Mouse (Mus musculus) hindbrain, embryonic 12.5 days (tissue): ENCODE measurements around the gene Traip. TPM values are rescaled to one million over a fixed set of nuclear protein-coding genes. Genes with fewer than 3 reads are reported as not detected.
A peak's percentile ranks its signal among the peaks of the same experiment; 100 is the strongest.
"Not testable (repeated sequence)": the region's sequence is repeated elsewhere in the genome, so short reads cannot be mapped to it uniquely, and the experiment has no call there.

ENCODE experiments used
- ATAC-seq: fragments of 200-750 bp; cut with Nextera tagmentation; 2 replicates; pipeline ENCODE4 v1.8.0; 2017; ENCODE audit warnings: moderate TSS enrichment; ENCODE audit not compliant: low FRiP score
- H3K27ac ChIP-seq: fragments of 300-500 bp; sonication (generic); 2 replicates; pipeline ENCODE4 v1.5.1; 2016; ENCODE audit warnings: mild to moderate bottlenecking
- H3K27me3 ChIP-seq: fragments of 300-500 bp; sonication (generic); 2 replicates; pipeline ENCODE4 v1.6.1; 2016; ENCODE audit warnings: mild to moderate bottlenecking
- H3K36me3 ChIP-seq: fragments of 300-500 bp; sonication (generic); 2 replicates; pipeline ENCODE4 v1.6.1; 2016; ENCODE audit warnings: mild to moderate bottlenecking
- H3K4me1 ChIP-seq: fragments of 300-500 bp; sonication (generic); 2 replicates; pipeline ENCODE4 v1.6.1; 2016
- H3K4me2 ChIP-seq: fragments of 300-500 bp; sonication (generic); replicated peaks from 2 replicates; pipeline ENCODE4 v1.6.1; 2016; ENCODE audit warnings: mild to moderate bottlenecking
- H3K4me3 ChIP-seq: fragments of 300-500 bp; sonication (generic); 2 replicates; pipeline ENCODE4 v1.5.1; 2016; ENCODE audit warnings: mild to moderate bottlenecking
- H3K9ac ChIP-seq: fragments of 300-500 bp; sonication (generic); 2 replicates; pipeline ENCODE4 v1.6.1; 2016; ENCODE audit warnings: mild to moderate bottlenecking, moderate library complexity
- H3K9me3 ChIP-seq: fragments of 300-500 bp; sonication (generic); replicated peaks from 2 replicates; pipeline ENCODE4 v1.6.1; 2016; ENCODE audit warnings: mild to moderate bottlenecking
- WGBS: fragments of 180-500 bp; shearing (Covaris S2); methylation state at CpG from one replicate; pipeline ENCODE4 v1.1.7; 2016; 5-methylcytosine and 5-hydroxymethylcytosine counted together
- polyA plus RNA-seq: library from polyadenylated mRNA; unstranded; fragments of >200 nt; fragmentation: Nextera tagmentation; extraction: Ambion mirVana; gene quantifications from 2 replicates; pipeline ENCODE4 v1.2.1, GENCODE M21; 2016

Traip gene
- polyA plus RNA-seq, 1 experiment from 2014 or later, result 17.4 TPM

GRCm38 (mm10) chr9:107995513-107995912, 45.6 kb downstream of the Traip start:
- ATAC-seq, result no peak
- H3K9ac ChIP-seq, result no peak overlapping the region
- H3K36me3 ChIP-seq, result no peaks in the 10 kb centered on the region
- 94% methylated on average over 21 of the region's 21 CpGs for WGBS
- H3K9me3 ChIP-seq, result no peaks in the 10 kb centered on the region
- H3K27ac ChIP-seq, result no peak overlapping the region
- no peaks in the 10 kb centered on the region for H3K27me3 ChIP-seq
- no peaks in the 10 kb centered on the region for H3K4me1 ChIP-seq
- no peak overlapping the region for H3K4me3 ChIP-seq
- H3K4me2 ChIP-seq, result no peak overlapping the region

GRCm38 (mm10) chr9:107996049-107996448, 46.1 kb downstream of the Traip start, which contains the start of gene Gm20662:
Gene Gm20662, plus strand, starts transcription at chr9:107996349.
- Histone ChIP-seq H3K4me1 (no peaks in the 10 kb centered on the region), H3K9ac (no peak within 1 kb of the TSS), H3K4me2 (no peak within 1 kb of the TSS), H3K36me3 (no peaks in the 10 kb centered on the region), H3K9me3 (no peaks in the 10 kb centered on the region), H3K27me3 (no peaks in the 10 kb centered on the region), H3K27ac (no peak within 1 kb of the TSS), H3K4me3 (no peak within 1 kb of the TSS)
- 95% methylated on average over 5 of the region's 5 CpGs for WGBS
- no peak for ATAC-seq

- H3K4me3 ChIP-seq, result peak within 1 kb of the TSS; percentile 98
- peak within 1 kb of the TSS; percentile 96 for H3K9ac ChIP-seq
- peak within 1 kb of the TSS; percentile 96 for H3K27ac ChIP-seq
- H3K4me2 ChIP-seq, result peak within 1 kb of the TSS; percentile 84
- WGBS, result under 1% methylated on average over 51 of the region's 51 CpGs
- H3K27me3 ChIP-seq, result no peaks in the 10 kb centered on the region
- H3K4me1 ChIP-seq, result peaks cover 26% of the 10 kb centered on the region
- H3K36me3 ChIP-seq, result no peaks in the 10 kb centered on the region
- ATAC-seq, result peak; percentile 98
- no peaks in the 10 kb centered on the region for H3K9me3 ChIP-seq
Observed at GRCm38 (mm10) chr9:108001922-108002770, 52.2 kb downstream of the Traip start, which contains the start of gene Ip6k1. Gene Ip6k1, plus strand, starts transcription at chr9:108002501.

- ATAC-seq, result peak; percentile 72
- WGBS, result under 1% methylated on average over 50 of the region's 50 CpGs
Observed at GRCm38 (mm10) chr9:108002778-108003530, 53.0 kb downstream of the Traip start.

DNA sequence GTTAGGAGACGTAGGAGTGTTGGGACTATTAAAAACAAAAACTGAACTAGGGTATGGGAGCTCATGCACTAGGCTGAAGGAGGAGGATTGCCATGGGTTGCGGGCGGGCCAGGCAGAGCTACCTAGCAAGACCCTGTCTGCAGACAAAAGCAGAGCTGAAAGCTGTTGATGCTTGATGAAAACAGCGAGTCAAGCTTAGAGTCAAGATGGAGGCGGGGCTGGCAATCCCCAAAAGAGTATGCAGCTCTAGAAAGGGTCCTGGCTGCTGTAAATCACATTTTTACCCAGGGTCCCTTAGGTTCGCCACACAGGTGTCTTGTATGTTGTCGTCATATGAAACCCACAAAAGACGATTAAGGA, 53.6 kb downstream of the Traip start:
- Histone ChIP-seq H3K27me3 (no peaks in the 10 kb centered on the region), H3K9ac (peak overlapping the region; percentile 96), H3K4me3 (peak overlapping the region; percentile 98), H3K27ac (peak overlapping the region; percentile 96), H3K9me3 (no peaks in the 10 kb centered on the region), H3K4me2 (peak overlapping the region; percentile 84), H3K36me3 (no peaks in the 10 kb centered on the region), H3K4me1 (peaks cover 26% of the 10 kb centered on the region)
- ATAC-seq, result no peak
- 20% methylated on average over 8 of the region's 8 CpGs for WGBS

More at GRCm38 (mm10) chr9:108002778-108003530, 53.0 kb downstream of the Traip start:
- Histone ChIP-seq H3K27me3 (no peaks in the 10 kb centered on the region), H3K4me2 (peak overlapping the region; percentile 84), H3K4me1 (peaks cover 26% of the 10 kb centered on the region), H3K27ac (peak overlapping the region; percentile 96), H3K9ac (peak overlapping the region; percentile 96), H3K36me3 (no peaks in the 10 kb centered on the region), H3K4me3 (peak overlapping the region; percentile 98), H3K9me3 (no peaks in the 10 kb centered on the region)

- Histone ChIP-seq H3K9me3 (no peaks in the 10 kb centered on the region), H3K9ac (no peak overlapping the region), H3K4me3 (no peak overlapping the region), H3K27ac (no peak overlapping the region), H3K36me3 (peaks cover 7% of the 10 kb centered on the region), H3K4me1 (peaks cover 22% of the 10 kb centered on the region), H3K4me2 (no peak overlapping the region), H3K27me3 (no peaks in the 10 kb centered on the region)
- ATAC-seq, result no peak
- WGBS, result 93% methylated on average over 5 of the region's 5 CpGs
Observed at GRCm38 (mm10) chr9:108008041-108008440, 58.1 kb downstream of the Traip start.

- no peak for ATAC-seq
- Histone ChIP-seq H3K4me2 (no peak overlapping the region), H3K4me3 (no peak overlapping the region), H3K27me3 (no peaks in the 10 kb centered on the region), H3K4me1 (peaks cover 2% of the 10 kb centered on the region; the same call in 1 of the 2 replicates), H3K9ac (no peak overlapping the region), H3K9me3 (no peaks in the 10 kb centered on the region), H3K36me3 (peaks cover 7% of the 10 kb centered on the region), H3K27ac (no peak overlapping the region)
Observed at GRCm38 (mm10) chr9:108010385-108010784, 60.4 kb downstream of the Traip start.

GRCm38 (mm10) chr9:108013577-108013976, 63.6 kb downstream of the Traip start:
- not testable (repeated sequence) for H3K27me3 ChIP-seq, H3K4me2 ChIP-seq, H3K4me3 ChIP-seq, H3K36me3 ChIP-seq, H3K4me1 ChIP-seq, H3K27ac ChIP-seq, H3K9ac ChIP-seq, H3K9me3 ChIP-seq, ATAC-seq
- WGBS, result 96% methylated on average over 2 of the region's 2 CpGs

DNA sequence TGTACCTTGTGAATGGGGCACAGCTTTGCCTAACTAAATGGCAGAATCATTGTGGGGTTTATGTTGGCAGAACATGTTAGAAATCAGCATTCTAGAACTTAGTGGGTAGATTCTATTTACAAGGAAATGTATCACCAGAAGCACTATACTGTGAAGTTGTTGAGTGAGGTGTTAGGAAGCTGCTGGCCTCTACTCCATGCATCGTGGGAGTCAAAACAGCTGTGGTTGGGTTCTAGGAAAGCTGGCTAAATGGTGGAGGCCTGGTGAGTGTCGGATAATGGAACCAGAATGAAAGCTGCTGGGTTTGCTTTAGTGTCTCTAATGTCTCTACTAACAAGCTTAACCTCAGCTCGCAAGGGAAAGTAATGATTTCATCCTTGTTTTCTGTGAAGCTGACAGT, 67.2 kb downstream of the Traip start:
- H3K27me3 ChIP-seq, result no peaks in the 10 kb centered on the region
- no peaks in the 10 kb centered on the region for H3K4me1 ChIP-seq
- H3K4me2 ChIP-seq, result no peak overlapping the region
- WGBS, result 84% methylated on average over 3 of the region's 3 CpGs
- H3K9ac ChIP-seq, result no peak overlapping the region
- no peak overlapping the region for H3K4me3 ChIP-seq
- no peak for ATAC-seq
- no peak overlapping the region for H3K27ac ChIP-seq
- H3K36me3 ChIP-seq, result peaks cover 7% of the 10 kb centered on the region
- no peaks in the 10 kb centered on the region for H3K9me3 ChIP-seq

- H3K4me1 ChIP-seq, result no peaks in the 10 kb centered on the region
- no peak for ATAC-seq
- H3K27me3 ChIP-seq, result no peaks in the 10 kb centered on the region
- no peak overlapping the region for H3K27ac ChIP-seq
- WGBS, result 86% methylated on average over 1 of the region's 1 CpGs
- no peaks in the 10 kb centered on the region for H3K9me3 ChIP-seq
- no peak overlapping the region for H3K4me2 ChIP-seq
- no peak overlapping the region for H3K4me3 ChIP-seq
- no peak overlapping the region for H3K9ac ChIP-seq
- H3K36me3 ChIP-seq, result peaks cover 21% of the 10 kb centered on the region
Observed at GRCm38 (mm10) chr9:108020741-108021140, 70.8 kb downstream of the Traip start.
